Mouse (Mus musculus) spleen, adult 2 months (tissue): Measurements from ENCODE around the gene Man2a2.

Source experiments
- CTCF ChIP-seq: fragments of 200-500 bp; IDR thresholded peaks from 2 replicates; pipeline ENCODE4 v1.5.1; 2011; ENCODE audit warnings: mild to moderate bottlenecking, inconsistent platforms; ENCODE audit not compliant: insufficient read depth, insufficient read length, insufficient replicate concordance; ENCODE audit errors: extremely low read depth
- POLR2A ChIP-seq: fragments of 200-500 bp; IDR thresholded peaks from 2 replicates; pipeline ENCODE4 v1.6.1; 2011; ENCODE audit warnings: low read depth, low read length, inconsistent platforms

DNA sequence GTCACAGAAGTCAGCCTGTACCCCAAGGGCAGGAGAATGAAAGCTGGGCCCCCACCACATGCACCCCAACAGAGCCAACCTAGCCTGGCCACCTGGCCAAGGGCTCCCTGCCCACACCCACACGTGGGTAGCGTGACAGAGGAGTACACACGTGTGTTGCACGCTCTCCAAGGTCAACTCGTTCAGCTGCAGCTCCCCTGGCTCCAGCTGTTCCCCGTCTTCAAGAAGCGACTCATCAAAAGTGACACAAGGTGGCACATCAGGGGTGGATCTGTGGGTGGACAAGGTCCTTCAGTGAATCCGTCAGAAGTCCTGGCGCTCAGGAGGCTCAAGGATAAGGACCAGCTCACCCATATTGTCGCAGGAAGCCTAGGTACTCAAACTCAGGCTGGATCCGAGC, 11.7 kb upstream of the Man2a2 start:
- TF ChIP-seq CTCF (no peak), POLR2A (no peak)
